Mouse (Mus musculus): Measurements from ENCODE around the gene Cc2d1a. TPM values are rescaled to one million over a fixed set of nuclear protein-coding genes. Genes with fewer than 3 reads are reported as not detected.

Gene Cc2d1a
- polyA plus RNA-seq, 1 experiment from 2014 or later = 17.1 TPM

GRCm38 (mm10) chr8:84180530-84181190 is 32.9 kb upstream of the Cc2d1a start:
- H3K9ac ChIP-seq (ENCODE audit: low read length) = peak overlapping the region; percentile 75
- H3K4me2 ChIP-seq (ENCODE audit: low read depth, low read length, severe bottlenecking) = peak overlapping the region; percentile 61
- H3K36me3 ChIP-seq (ENCODE audit: control insufficient read depth, insufficient read depth, low read length) = no peaks in the 10 kb centered on the region
- DNase-seq (ENCODE audit: low spot score) (peak; percentile 91), ATAC-seq (replicated peaks; ENCODE audit: low FRiP score) (peak; percentile 79)
- H3K4me3 ChIP-seq (ENCODE audit: low read depth, low read length) = peak overlapping the region; percentile 15
- H3K9me3 ChIP-seq (ENCODE audit: control insufficient read depth, low read length) = no peaks in the 10 kb centered on the region
- WGBS = under 1% methylated on average over 16 of the region's 16 CpGs
- H3K27ac ChIP-seq (ENCODE audit: low read depth, low read length) = peak overlapping the region; percentile 92
- H3K27me3 ChIP-seq (ENCODE audit: control insufficient read depth, insufficient read depth, low read length) = no peaks in the 10 kb centered on the region
- H3K4me1 ChIP-seq (replicated peaks; ENCODE audit: control insufficient read depth, insufficient read depth, low read length) = peaks cover 23% of the 10 kb centered on the region

- Histone ChIP-seq H3K4me3 (ENCODE audit: low read depth, low read length) (peak overlapping the region; percentile 15), H3K9ac (ENCODE audit: low read length) (peak overlapping the region; percentile 75), H3K27me3 (ENCODE audit: control insufficient read depth, insufficient read depth, low read length) (no peaks in the 10 kb centered on the region), H3K4me2 (ENCODE audit: low read depth, low read length, severe bottlenecking) (peak overlapping the region; percentile 61), H3K36me3 (ENCODE audit: control insufficient read depth, insufficient read depth, low read length) (no peaks in the 10 kb centered on the region), H3K4me1 (replicated peaks; ENCODE audit: control insufficient read depth, insufficient read depth, low read length) (peaks cover 23% of the 10 kb centered on the region), H3K27ac (ENCODE audit: low read depth, low read length) (peak overlapping the region; percentile 92), H3K9me3 (ENCODE audit: control insufficient read depth, low read length) (no peaks in the 10 kb centered on the region)
- DNase-seq (ENCODE audit: low spot score) (no peak), ATAC-seq (replicated peaks; ENCODE audit: low FRiP score) (no peak)
- 11% methylated on average over 4 of the region's 4 CpGs for WGBS
These were observed 32.2 kb upstream of the Cc2d1a start for GRCm38 (mm10) chr8:84179946-84180345.

- no peak for DNase-seq (ENCODE audit: low spot score)
- 87% methylated on average over 8 of the region's 8 CpGs for WGBS
- peaks cover 23% of the 10 kb centered on the region for H3K4me1 ChIP-seq (replicated peaks; ENCODE audit: control insufficient read depth, insufficient read depth, low read length)
These were observed 30.9 kb upstream of the Cc2d1a start for GRCm38 (mm10) chr8:84178592-84178991.

GRCm38 (mm10) chr8:84177405-84177804 is 29.7 kb upstream of the Cc2d1a start:
- no peak for DNase-seq (ENCODE audit: low spot score)

More at GRCm38 (mm10) chr8:84178592-84178991, 30.9 kb upstream of the Cc2d1a start:
- H3K27ac ChIP-seq (ENCODE audit: low read depth, low read length) = no peak overlapping the region
- H3K36me3 ChIP-seq (ENCODE audit: control insufficient read depth, insufficient read depth, low read length) = no peaks in the 10 kb centered on the region
- no peak overlapping the region for H3K9ac ChIP-seq (ENCODE audit: low read length)
- no peaks in the 10 kb centered on the region for H3K27me3 ChIP-seq (ENCODE audit: control insufficient read depth, insufficient read depth, low read length)
- H3K9me3 ChIP-seq (ENCODE audit: control insufficient read depth, low read length) = no peaks in the 10 kb centered on the region
- no peak for ATAC-seq (replicated peaks; ENCODE audit: low FRiP score)
- H3K4me3 ChIP-seq (ENCODE audit: low read depth, low read length) = no peak overlapping the region
- H3K4me2 ChIP-seq (ENCODE audit: low read depth, low read length, severe bottlenecking) = no peak overlapping the region

GRCm38 (mm10) chr8:84176560-84176959 is 28.8 kb upstream of the Cc2d1a start:
- peaks cover 5% of the 10 kb centered on the region; the same call in 1 of the 2 replicates for H3K36me3 ChIP-seq (ENCODE audit: control insufficient read depth, insufficient read depth, low read length)
- DNase-seq (ENCODE audit: low spot score) (no peak), ATAC-seq (replicated peaks; ENCODE audit: low FRiP score) (no peak)

More at GRCm38 (mm10) chr8:84177405-84177804, 29.7 kb upstream of the Cc2d1a start:
- Histone ChIP-seq H3K9me3 (ENCODE audit: control insufficient read depth, low read length) (no peaks in the 10 kb centered on the region), H3K9ac (ENCODE audit: low read length) (no peak overlapping the region), H3K4me1 (replicated peaks; ENCODE audit: control insufficient read depth, insufficient read depth, low read length) (peaks cover 23% of the 10 kb centered on the region), H3K4me2 (ENCODE audit: low read depth, low read length, severe bottlenecking) (no peak overlapping the region), H3K27ac (ENCODE audit: low read depth, low read length) (no peak overlapping the region), H3K4me3 (ENCODE audit: low read depth, low read length) (no peak overlapping the region), H3K27me3 (ENCODE audit: control insufficient read depth, insufficient read depth, low read length) (no peaks in the 10 kb centered on the region), H3K36me3 (ENCODE audit: control insufficient read depth, insufficient read depth, low read length) (no peaks in the 10 kb centered on the region)
- ATAC-seq (replicated peaks; ENCODE audit: low FRiP score) = no peak
- 91% methylated on average over 3 of the region's 3 CpGs for WGBS

GRCm38 (mm10) chr8:84173861-84174260 is 26.1 kb upstream of the Cc2d1a start:
- Histone ChIP-seq H3K36me3 (ENCODE audit: control insufficient read depth, insufficient read depth, low read length) (peaks cover 5% of the 10 kb centered on the region; the same call in 1 of the 2 replicates), H3K4me1 (replicated peaks; ENCODE audit: control insufficient read depth, insufficient read depth, low read length) (no peaks in the 10 kb centered on the region)
- WGBS = 77% methylated on average over 6 of the region's 6 CpGs

More at GRCm38 (mm10) chr8:84176560-84176959, 28.8 kb upstream of the Cc2d1a start:
- 57% methylated on average over 3 of the region's 3 CpGs for WGBS
- H3K4me3 ChIP-seq (ENCODE audit: low read depth, low read length) = no peak overlapping the region
- no peak overlapping the region for H3K9ac ChIP-seq (ENCODE audit: low read length)
- peaks cover 23% of the 10 kb centered on the region for H3K4me1 ChIP-seq (replicated peaks; ENCODE audit: control insufficient read depth, insufficient read depth, low read length)
- H3K9me3 ChIP-seq (ENCODE audit: control insufficient read depth, low read length) = no peaks in the 10 kb centered on the region
- H3K4me2 ChIP-seq (ENCODE audit: low read depth, low read length, severe bottlenecking) = no peak overlapping the region
- no peak overlapping the region for H3K27ac ChIP-seq (ENCODE audit: low read depth, low read length)
- no peaks in the 10 kb centered on the region for H3K27me3 ChIP-seq (ENCODE audit: control insufficient read depth, insufficient read depth, low read length)

GRCm38 (mm10) chr8:84170096-84170495 is 22.4 kb upstream of the Cc2d1a start:
- Histone ChIP-seq H3K27ac (ENCODE audit: low read depth, low read length) (no peak overlapping the region), H3K9me3 (ENCODE audit: control insufficient read depth, low read length) (no peaks in the 10 kb centered on the region), H3K4me3 (ENCODE audit: low read depth, low read length) (no peak overlapping the region), H3K9ac (ENCODE audit: low read length) (no peak overlapping the region), H3K27me3 (ENCODE audit: control insufficient read depth, insufficient read depth, low read length) (no peaks in the 10 kb centered on the region), H3K4me1 (replicated peaks; ENCODE audit: control insufficient read depth, insufficient read depth, low read length) (no peaks in the 10 kb centered on the region), H3K36me3 (ENCODE audit: control insufficient read depth, insufficient read depth, low read length) (peaks cover 5% of the 10 kb centered on the region; the same call in 1 of the 2 replicates), H3K4me2 (ENCODE audit: low read depth, low read length, severe bottlenecking) (no peak overlapping the region)
- WGBS = 91% methylated on average over 5 of the region's 5 CpGs
- DNase-seq (ENCODE audit: low spot score) (no peak), ATAC-seq (replicated peaks; ENCODE audit: low FRiP score) (no peak)

More at GRCm38 (mm10) chr8:84173861-84174260, 26.1 kb upstream of the Cc2d1a start:
- no peak overlapping the region for H3K9ac ChIP-seq (ENCODE audit: low read length)
- H3K27ac ChIP-seq (ENCODE audit: low read depth, low read length) = no peak overlapping the region
- no peak overlapping the region for H3K4me2 ChIP-seq (ENCODE audit: low read depth, low read length, severe bottlenecking)
- no peak overlapping the region for H3K4me3 ChIP-seq (ENCODE audit: low read depth, low read length)
- ATAC-seq (replicated peaks; ENCODE audit: low FRiP score) (no peak), DNase-seq (ENCODE audit: low spot score) (no peak)
- H3K9me3 ChIP-seq (ENCODE audit: control insufficient read depth, low read length) = no peaks in the 10 kb centered on the region
- no peaks in the 10 kb centered on the region for H3K27me3 ChIP-seq (ENCODE audit: control insufficient read depth, insufficient read depth, low read length)

- Histone ChIP-seq H3K4me3 (ENCODE audit: low read depth, low read length) (no peak overlapping the region), H3K36me3 (ENCODE audit: control insufficient read depth, insufficient read depth, low read length) (peaks cover 5% of the 10 kb centered on the region; the same call in 1 of the 2 replicates), H3K27ac (ENCODE audit: low read depth, low read length) (no peak overlapping the region), H3K9ac (ENCODE audit: low read length) (no peak overlapping the region), H3K4me1 (replicated peaks; ENCODE audit: control insufficient read depth, insufficient read depth, low read length) (no peaks in the 10 kb centered on the region), H3K9me3 (ENCODE audit: control insufficient read depth, low read length) (no peaks in the 10 kb centered on the region), H3K27me3 (ENCODE audit: control insufficient read depth, insufficient read depth, low read length) (no peaks in the 10 kb centered on the region), H3K4me2 (ENCODE audit: low read depth, low read length, severe bottlenecking) (no peak overlapping the region)
- 93% methylated on average over 2 of the region's 2 CpGs for WGBS
- DNase-seq (ENCODE audit: low spot score) (no peak), ATAC-seq (replicated peaks; ENCODE audit: low FRiP score) (no peak)
These were observed 20.0 kb upstream of the Cc2d1a start for GRCm38 (mm10) chr8:84167696-84168095.

- WGBS = 92% methylated on average over 4 of the region's 4 CpGs
These were observed 9.9 kb upstream of the Cc2d1a start for GRCm38 (mm10) chr8:84157620-84158019.

More at GRCm38 (mm10) chr8:84157620-84158019, 9.9 kb upstream of the Cc2d1a start:
- Histone ChIP-seq H3K4me2 (ENCODE audit: low read depth, low read length, severe bottlenecking) (no peak overlapping the region), H3K27me3 (ENCODE audit: control insufficient read depth, insufficient read depth, low read length) (no peaks in the 10 kb centered on the region), H3K9me3 (ENCODE audit: control insufficient read depth, low read length) (no peaks in the 10 kb centered on the region), H3K9ac (ENCODE audit: low read length) (no peak overlapping the region), H3K4me3 (ENCODE audit: low read depth, low read length) (no peak overlapping the region), H3K27ac (ENCODE audit: low read depth, low read length) (no peak overlapping the region), H3K36me3 (ENCODE audit: control insufficient read depth, insufficient read depth, low read length) (no peaks in the 10 kb centered on the region), H3K4me1 (replicated peaks; ENCODE audit: control insufficient read depth, insufficient read depth, low read length) (no peaks in the 10 kb centered on the region)
- DNase-seq (ENCODE audit: low spot score) (no peak), ATAC-seq (replicated peaks; ENCODE audit: low FRiP score) (no peak)
